Mouse (Mus musculus): ENCODE results near the gene Nras. TPM values are rescaled to one million over a fixed set of nuclear protein-coding genes. Genes with fewer than 3 reads are reported as not detected.

Nras gene
- polyA plus RNA-seq, 3 experiments from 2014 or later: 97.0 to 127 (median 97.6) TPM

DNA sequence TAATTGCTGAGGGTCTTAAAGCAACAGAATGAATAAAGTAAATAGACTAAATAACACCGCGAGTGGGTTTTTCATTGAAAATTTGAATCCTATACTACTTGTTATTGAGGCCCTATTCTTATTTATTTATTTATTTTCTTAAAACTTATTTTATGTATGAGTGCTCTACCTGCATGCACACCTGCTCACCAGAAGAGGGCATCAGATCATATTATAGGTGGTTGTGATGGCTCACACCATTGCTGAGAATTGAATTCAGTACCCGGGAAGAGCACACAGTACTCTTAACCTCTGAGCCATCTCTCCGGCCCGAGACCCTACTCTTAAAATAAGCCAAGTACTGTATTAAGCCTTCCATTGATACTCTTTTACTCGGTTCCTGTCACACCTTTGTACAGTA, 41.6 kb downstream of the Nras start:
- ATAC-seq: no peak

DNA sequence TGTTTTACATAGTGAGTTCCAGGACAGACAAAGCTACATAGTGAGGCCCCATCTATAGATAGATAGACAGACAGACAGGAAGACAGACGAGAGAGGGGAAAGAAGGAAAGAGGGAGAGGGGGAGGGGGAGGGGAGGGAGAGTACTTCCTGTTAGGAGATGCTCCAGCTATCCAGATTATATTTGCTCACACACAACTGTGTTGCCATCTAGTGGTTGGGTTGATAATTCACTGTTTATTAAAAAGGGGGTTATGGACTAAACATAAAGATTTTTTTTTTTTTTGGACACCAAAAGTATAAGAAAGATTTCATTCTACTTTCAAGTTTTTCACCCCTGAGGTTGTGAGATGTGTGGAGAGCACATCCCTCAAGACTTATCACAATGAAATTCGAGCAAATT, 42.6 kb downstream of the Nras start:
- no peak for ATAC-seq

DNA sequence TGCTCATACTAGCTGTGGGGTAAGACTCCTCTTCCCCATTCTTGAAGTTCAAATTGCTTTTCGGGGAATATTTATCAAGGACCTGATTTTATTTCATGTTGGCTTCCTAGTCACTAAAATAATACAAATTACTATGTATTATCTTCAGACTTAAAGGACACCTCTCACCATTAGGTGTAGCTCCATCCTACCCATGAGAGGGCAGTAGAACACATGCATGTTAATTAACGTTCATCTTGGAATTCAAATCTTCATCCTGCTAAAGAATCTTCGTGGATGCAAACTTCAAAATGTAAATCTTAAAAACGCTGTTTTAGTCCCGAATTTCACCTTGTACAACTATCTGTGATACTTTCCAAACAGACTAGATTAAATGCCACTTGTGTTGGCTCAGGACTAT, 43.1 kb downstream of the Nras start:
- ATAC-seq: no peak

DNA sequence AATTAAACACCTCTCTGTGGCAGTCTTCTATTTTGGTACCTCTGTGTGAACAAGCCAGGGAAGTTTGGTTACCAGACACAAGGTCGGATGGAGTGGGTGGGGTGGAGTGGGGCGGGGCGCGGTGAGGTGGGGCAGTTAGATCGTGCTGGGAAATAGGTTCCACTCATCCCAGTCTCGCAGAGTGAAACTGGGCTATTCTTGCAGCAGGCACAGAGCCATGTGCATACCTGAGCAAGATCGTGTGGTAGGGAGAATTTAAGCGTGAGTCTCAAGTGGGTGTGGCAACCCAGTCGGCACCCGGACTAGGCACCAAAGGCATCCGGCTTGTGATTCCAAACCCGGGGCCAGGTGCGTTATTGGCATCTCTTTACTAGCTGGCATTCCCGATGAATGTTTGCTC, 43.8 kb downstream of the Nras start:
- peak; percentile 32 for ATAC-seq

DNA sequence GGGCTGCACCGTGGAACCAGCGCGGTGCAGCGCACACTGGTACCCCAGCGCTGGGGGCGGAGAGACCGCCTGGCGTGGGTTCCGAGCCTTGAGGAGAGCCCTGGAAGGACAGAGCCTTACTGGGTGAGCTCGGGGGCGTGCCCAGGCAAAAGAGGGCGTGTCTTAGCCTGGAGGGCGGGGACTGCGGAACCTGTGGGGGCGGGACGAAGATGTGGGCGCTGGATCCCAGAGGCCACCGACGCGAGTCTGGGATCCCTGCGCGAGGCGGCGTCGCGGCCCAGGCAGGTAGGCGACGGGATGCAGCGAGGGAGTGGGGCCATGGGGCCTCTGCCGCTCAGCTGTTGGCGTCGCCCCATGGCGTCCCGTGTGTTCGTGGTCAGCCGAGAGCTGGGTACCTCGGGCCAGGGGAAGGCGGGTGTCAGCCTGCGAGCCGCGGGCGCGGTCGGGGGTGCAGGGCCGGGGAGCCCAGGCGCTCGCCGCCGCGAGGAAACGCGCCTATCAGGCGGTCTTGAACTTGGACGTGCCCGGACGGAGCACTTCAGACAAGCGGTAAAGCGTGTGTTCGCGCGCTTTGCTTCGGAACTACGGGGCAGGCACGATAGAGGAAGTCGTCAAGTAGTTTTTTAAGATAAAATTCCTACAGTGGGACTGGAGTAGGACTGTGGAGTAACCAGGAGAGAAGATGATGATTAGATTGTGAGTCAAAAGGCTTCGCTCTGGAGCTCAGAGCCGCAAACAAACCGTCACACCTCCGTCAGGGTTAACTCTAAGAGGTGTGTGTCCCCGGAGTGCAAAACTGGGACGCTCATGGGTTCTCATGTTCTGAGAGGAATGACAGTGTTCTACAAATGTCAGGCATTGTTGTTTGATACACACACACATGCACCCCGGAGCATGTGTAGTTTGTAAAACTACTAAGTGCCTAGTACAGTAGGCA, 44.6 kb downstream of the Nras start, which contains the start of gene Dennd2c:
TSS of gene Dennd2c (plus strand) at position 151 of the 937 bp plus-strand sequence.
- peak; percentile 85 for ATAC-seq

DNA sequence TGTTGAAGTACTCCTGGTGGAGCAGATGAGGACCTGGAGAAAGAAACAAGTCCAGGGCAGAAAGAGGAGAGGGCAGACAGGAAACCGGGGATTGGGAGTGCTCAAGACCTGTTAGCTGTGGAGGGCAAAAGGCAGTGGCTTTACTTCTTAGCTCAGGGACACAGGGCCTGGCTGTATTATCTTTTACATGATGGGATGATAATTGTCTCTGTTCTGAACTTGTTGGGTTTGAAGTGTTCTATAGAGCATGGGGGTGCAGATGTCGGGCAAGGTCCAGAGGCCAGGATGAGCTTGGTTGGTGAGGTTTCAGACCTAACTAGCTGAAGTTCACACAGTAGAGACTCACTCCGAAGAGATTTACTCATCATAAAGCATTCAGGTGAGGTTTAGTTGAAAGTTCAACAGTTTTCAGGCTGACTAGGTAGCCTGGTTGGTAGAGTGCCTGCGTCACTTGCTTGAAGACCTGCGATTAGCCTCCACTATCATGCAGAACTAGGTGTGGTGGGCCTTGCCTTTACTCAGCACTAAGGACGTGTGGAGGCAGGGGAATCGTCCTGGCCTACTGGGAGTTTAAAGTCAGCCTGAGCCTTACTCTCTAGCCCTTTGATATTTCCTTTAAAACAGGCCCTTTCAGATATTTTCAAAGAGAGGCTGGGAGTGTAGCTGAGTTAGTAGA, 49.6 kb downstream of the Nras start:
- no peak for ATAC-seq

DNA sequence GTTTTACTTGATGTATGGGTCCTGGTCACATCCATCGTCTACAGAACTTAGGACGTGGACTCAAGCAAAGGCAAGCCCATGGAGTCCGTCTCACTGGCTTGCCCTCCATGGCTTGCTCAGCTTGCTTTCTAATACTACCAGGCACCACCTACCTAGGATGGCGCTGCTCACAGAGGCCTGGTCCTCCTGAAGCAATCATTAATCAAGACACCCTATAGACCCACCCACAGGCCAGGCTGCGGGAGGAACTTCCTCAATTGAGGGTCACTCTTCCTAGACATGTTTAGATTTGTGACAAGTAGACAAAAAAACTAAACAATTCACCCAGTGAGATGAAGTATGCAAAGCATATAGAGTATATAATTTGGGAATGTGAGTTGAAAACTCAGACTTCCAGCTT, 54.1 kb downstream of the Nras start:
- no peak for ATAC-seq

Other genes starting within 250 kb of the Nras start
- not detected for gene Sycp1, start 122.2 kb upstream of the Nras start, polyA plus RNA-seq (2017; shearing (Covaris generic))
- not detected for gene Nr1h5, start 94.2 kb upstream of the Nras start, polyA plus RNA-seq (2017; shearing (Covaris generic))
- 100 to 1,000 TPM in 1 of 3 experiments, 10 to 100 TPM in 2; 49.0 to 127 (median 51.8) TPM for gene Sike1, start 62.6 kb upstream of the Nras start, polyA plus RNA-seq (2017; shearing (Covaris generic))
- 100 to 1,000 TPM; 511 to 704 (median 664) TPM for gene Csde1, start 37.9 kb upstream of the Nras start, polyA plus RNA-seq (2017; shearing (Covaris generic))
- gene Ampd1, start 15.7 kb downstream of the Nras start, polyA plus RNA-seq (2017; shearing (Covaris generic)): 1 to 10 TPM in 1 of 3 experiments, under 1 TPM in 1, not detected in 1; 0.63 to 1.0 TPM
- 1 to 10 TPM in 2 of 3 experiments, under 1 TPM in 1; 0.24 to 1.4 (median 1.1) TPM for gene Dennd2c, start 44.3 kb downstream of the Nras start, polyA plus RNA-seq (2017; shearing (Covaris generic))
- 100 to 1,000 TPM; 112 to 144 (median 131) TPM for gene Bcas2, start 113.4 kb downstream of the Nras start, polyA plus RNA-seq (2017; shearing (Covaris generic))
- 10 to 100 TPM; 50.3 to 90.8 (median 64.0) TPM for gene Trim33, start 221.0 kb downstream of the Nras start, polyA plus RNA-seq (2017; shearing (Covaris generic))